Mouse (Mus musculus): ENCODE data around the gene Cnot10.

The Cnot10 gene

DNA sequence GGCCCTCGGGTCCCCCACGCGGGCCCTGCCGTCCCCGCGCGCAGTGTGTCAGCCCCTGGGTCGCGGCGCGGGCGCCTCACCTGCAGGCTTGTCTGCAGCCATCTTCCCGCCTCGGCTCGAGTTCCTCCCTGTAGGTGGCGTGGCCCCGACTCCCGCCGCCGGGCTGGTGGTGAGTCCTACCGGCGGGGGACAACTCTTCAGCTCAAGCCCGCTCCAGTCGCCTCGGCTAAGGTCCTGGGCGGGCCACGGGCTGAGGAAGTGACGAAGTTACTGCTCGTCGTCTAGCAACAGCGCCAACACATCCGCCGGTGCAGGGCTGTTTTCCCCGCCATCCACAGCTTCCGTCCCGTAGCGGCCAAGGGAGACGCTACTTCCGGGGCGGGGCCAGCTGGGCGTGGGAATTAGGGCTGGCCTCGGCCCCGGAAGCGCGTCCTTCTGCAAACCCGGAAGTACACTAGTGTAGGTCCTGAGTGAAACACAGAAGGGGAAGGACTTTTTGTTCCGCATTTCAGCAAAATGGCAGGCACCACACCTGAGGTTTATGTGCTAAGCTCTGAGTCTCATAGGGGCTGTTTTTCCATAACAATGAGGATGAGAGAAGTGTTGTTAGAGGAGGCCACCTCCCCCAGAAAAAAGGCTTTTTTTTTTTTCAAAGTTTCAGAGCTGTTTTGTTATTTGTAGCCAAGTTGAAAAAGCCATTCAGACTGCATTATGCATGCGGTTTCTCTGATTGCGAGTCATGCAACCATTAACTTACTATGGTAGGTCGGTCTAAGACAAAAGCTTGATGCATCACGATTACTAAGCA is at the start of gene Cnot10:
Cnot10 (minus strand) TSS at position 346 of the 808 bp plus-strand sequence.
- DNase-seq, result peak; percentile 99

DNA sequence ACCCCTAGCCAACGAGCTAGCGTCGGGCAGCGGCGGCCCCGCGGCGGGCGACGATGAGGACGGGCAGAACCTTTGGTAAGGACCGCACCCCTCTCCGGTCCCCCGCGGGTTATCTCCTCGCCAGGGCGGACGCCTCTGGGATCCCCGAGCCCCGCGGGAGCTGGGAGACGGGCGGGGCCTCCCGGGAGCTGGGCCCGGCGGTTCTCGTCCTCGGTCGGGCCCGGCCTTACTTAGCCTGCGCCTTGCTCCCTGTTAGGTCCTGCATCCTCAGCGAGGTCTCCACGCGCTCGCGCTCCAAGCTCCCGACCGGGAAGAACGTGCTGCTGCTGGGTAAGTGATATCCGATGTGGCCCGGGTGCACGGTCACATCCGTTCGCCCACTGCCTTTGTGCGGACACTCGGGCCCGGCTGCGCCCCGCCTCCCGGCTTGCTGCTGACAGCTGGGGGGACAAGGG is 49.0 kb upstream of the Cnot10 start:
- DNase-seq, result peak; percentile 36

DNA sequence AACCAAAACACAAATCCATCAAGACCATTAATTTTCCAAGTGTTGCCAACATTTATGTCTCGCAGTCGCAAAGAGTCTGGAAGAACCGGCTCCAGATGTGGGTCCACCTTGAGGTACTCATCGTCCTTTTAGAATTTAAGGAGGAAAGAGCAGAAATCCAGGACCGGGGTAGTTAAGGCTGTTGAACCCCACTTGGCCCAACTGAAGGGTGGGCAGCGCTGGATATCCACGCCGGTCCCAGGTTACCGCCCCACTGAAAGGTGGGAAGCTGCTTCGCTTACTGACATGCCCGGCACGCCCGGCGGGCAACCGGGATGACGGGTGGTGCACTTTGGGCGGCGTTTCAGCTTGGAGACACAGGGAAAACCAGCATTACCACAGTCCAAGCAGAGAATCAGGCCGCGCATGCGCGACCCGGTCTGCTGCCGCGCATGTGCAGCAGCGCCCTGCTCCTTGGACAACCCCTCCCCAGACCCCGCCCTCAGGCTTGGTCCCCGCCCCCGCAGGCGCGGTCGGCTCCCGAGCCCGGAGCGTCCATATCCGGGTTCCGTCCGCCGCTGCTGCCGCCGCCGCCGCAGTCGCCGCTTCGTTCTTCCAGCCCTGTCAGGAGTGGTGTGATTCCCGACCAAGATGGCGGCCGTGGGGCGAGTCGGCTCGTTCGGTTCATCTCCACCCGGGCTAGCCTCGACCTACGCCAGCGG is 48.4 kb upstream of the Cnot10 start, which contains the start of gene Dync1li1:
Dync1li1 (plus strand) TSS at position 539 of the 701 bp plus-strand sequence.
- DNase-seq, result peak; percentile 98

DNA sequence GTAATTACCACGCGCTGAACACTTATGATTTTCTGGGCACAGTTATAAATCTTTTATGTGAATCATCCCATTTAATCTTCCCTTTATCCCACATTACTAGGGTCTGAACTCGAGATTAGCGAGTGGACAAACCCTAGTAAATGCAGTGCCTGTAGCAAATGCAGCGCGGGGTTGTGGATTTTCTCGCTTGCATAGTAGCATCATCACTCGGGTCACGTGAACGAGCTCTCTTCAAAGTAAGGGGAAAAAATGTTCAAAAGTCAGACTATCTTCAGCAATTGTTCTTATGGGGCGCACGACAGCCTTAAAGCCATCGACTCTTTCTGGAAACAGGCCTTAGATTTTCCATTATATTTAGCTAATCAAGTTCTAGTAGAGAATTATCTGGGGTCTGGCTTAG is 47.7 kb upstream of the Cnot10 start:
- no peak for DNase-seq

DNA sequence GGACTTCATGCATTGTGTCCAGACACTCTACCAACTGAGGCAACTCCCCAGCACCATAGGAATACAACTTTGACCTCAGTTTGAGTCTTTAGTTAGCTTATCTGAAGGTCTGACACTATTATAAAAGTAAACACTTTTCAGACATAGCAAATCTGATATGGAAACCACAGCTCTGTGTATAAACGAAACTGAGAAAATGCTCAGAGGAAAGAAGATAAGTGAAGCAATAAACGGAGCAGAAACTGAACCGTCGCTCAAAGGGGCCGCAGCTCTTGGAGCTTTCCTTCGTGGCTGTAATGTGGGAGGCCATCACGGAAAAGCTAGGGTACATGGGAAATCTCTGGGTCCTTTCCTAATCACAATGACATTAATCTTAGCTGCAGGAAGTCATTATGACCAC is 46.3 kb upstream of the Cnot10 start:
- no peak for DNase-seq

DNA sequence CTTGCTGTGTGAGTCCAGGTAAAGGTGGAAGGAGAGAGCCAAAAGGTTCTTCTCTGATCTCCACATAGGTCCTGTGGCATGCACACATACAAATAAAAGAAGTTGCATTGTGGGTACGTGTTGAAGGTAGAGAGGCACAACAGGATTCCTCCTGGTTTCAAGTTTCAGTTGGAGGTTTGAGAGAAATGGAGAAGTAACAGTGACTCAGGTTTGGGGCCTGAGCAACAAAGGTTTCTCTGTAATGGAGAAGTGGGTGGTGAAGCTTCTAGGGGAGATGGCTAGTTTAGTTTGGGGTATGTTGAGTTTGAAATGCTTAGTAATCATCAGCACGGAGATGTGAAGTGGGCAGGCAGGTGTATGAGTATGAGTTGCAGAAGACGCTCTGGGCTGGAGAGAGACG is 42.2 kb upstream of the Cnot10 start:
- no peak for DNase-seq

DNA sequence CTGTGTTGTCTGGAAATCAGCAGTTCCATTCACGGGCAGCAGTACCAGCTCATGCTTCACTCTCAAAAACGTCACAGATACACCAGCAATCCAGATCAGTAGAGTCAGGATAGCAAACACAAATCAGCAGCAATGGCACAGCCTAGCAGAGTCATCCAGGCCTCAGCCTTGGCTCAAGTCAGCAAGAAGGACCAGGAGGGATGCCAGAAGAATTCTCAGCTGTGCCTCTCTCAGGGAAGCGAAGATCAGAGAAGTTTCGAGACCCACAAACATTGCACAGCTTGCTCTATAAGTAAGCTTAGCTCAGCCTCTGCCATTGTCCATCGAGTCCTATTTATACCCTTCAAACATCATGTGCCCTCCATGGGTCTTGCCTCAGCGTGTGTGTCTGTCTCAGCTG is 40.5 kb upstream of the Cnot10 start:
- DNase-seq, result no peak

DNA sequence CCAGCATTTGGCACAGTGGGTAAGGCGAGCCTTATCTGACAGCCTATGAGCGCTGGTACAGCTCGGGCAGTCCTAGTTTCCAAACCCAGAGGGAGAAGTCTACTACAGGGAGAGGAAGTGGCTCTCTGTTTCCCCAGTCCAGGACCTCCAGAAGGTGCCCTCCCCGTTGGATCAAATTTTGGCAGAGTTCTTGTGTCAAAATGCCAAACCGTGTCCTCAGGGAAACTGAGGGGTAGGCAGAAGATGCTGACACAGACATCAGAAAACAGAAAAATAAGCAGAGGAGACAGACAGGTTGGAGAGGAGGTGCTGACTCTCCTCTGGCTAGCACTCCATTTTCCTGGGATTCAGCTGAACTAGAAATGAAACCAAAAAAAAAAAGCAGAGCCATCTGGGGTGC is 40.0 kb upstream of the Cnot10 start:
- DNase-seq, result no peak

DNA sequence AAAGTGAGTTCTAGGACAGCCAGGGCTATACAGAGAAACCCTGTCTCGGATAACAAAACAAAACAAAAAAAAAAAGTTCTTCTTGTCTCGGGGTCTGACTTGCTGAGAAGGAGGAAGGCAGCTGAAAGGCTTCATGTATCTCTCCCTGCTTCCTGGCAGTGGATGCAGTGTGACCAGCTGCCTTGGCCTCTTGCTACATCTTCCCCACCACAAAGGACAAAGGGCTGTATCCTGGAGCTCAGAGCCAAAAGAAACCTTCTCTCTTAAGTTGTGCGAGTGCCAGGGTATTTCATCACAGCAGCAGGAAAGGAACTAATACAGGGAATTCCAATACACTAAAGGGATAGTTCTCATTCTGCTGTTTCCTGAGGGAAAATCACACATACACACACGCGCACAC is 38.6 kb upstream of the Cnot10 start:
- DNase-seq, result peak; percentile 10

DNA sequence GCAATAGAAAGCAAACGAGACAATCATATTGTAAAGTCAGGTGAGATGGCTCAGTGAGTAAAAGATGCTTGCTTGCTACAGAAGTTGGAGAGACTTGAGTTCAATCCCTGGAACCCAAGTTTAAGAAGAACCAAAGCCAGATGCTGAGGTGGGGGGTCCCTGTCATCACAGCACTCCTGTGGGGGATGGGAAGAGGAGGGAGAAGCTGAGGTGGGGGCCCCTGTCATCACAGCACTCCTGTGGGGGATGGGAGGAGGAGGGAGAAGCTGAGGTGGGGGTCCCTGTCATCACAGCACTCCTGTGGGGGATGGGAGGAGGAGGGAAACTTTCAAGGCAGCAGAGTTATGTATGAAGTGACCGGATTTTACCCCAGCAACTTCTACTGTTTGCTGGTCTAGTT is 33.6 kb upstream of the Cnot10 start:
- DNase-seq, result no peak

DNA sequence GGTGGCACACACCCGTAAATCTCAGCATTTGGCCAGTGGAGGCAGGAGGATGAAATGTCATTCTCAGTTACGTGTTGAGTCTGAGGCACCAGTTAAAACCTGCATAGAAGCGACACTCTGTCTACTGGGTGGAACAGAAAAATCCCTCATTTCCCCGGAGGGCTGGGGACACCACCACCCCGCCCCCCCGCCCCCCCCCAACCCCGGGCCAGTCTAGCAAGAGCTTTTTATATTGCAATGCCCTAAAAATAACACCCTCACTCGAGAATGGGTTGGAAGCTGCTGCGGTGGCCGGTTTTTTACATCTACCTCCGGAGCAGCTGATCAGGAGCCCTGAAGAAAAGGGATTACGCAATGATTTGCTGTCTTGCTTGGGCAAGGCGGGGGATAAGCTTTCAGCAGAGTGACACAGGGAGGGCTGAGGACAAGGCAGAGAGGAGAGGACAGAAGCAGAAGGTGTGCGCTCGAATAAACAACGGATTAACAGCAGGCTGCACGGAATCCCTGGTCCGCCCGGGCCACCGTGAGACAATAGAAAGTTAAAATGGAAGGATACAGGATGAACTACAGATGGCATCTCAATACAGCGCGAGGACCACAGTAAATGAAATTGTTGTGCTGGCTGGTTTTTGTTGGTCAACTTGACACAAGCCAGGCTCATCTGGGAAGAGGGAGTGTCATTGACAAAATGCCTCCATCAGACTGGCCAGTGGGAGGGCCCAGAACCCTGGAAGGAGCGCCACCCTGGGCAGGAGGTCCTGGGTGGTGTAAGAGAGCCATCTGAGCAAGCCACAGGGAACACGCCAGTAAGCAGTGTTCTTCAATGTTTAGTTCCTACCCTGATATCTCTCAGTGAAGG is 32.9 kb upstream of the Cnot10 start:
- DNase-seq, result no peak

DNA sequence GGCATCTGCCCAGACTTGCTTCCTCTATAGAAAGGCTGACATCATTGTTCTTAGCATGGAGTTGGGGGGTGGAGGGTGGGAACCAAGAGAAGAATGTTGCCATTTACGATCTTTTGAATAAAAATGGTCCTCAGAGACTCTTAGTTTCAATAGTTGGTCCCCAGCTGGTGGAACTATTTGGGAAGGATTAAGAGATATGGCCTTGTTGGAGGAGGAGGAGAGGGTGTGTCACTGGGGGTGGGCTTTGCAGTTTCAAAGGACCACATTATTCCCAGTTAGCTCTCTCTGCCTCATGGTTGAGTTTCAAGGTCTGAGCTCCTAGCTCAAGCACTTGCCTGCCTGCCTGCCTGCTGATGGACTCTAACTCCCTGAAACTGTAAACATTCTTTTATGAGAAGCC is 32.0 kb upstream of the Cnot10 start:
- no peak for DNase-seq

DNA sequence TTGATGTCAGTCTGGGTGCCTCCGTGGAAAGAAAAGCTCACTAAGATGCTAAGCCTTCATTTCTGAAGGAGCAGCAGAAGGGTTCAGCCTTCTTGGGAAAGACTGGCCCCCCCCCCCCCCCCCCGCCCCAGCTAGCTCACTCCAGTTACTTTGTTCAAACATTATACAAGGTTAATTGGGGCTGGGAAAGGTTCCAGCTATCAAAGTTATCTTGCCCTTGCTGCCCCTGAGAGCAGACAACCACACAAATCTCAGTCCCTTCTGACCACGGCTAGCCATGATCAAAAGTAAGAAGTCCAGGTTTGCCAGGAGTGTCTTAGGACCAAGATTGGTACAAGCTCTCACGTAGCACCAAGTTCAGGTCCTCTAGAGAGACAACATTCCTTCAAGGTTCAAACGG is 29.0 kb upstream of the Cnot10 start:
- DNase-seq, result no peak

DNA sequence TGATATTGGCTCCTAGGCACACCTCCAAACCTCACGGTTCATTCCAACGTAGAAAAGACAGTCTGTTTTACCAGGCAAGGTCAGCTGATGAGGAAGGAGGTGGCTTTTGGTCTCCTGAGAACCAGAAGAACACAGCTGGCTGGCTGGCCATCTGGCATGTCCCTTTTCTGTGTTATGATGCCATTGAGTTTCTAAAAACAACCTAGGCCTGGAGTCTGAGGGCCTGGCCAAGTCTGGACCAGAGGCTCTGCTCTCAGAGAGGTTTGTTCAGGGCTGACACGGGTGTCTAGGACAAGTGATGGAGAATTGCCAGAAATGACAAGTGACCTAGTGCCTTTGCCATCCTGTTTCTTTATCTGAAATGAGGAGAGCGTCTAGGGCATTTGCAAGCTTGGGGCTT is 28.1 kb upstream of the Cnot10 start:
- no peak for DNase-seq

DNA sequence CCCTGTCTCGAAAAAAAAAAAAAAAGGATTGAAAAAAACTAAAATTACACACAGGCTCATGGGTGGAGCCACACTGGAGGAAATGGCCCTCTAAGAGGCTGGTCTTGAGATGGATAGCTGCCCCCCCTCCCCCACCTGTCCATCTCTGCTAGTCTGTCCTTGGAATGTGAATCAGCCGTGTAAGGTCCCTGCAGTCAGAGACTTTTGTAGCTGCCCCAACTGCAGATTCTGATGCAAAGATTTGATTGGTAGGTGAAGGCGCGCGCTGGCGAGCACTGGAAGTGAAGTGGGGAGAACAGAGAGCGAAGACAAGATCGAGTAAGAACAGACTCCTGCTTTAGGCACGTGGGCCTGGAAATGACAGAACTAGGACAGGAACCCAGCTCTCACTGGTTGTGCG is 26.9 kb upstream of the Cnot10 start:
- no peak for DNase-seq

DNA sequence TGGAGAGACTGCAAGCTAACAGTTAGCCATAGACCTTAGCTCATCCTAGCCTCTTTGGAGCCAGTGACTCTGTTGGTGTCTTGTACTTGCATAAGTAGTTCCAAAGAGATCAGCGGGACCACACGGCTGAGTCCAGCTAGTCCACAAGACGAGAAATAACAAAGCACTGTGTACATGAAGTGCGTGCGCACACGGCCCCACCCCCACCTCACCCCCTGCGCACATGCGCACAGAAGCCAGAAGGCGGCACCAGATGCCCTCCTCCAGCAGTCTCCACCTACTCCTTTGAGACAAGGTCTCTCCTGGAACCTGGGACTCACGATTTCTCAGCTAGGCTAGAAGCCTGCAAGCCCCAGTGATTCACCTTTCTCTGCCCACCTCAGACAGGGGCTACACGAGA is 23.8 kb upstream of the Cnot10 start:
- no peak for DNase-seq

DNA sequence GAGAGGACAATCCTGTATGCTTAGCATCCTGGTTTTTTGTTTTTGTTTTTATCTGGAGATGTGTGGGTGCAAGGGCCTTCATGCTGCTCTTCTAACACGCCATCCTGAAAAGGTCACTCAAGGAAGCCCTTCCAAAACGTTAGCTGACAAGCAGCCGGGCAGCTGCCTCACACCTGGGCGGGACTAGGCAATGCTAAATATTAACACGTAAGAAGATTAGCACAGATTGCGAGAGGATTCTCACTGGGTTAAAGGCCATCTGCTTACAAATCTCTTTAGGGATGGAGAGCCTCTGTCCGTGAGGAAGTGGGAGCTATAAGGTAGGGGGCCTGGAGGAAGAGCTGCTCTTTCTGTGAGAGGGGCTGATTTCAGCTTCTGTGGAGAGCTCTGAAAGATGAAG is 22.0 kb upstream of the Cnot10 start:
- DNase-seq, result no peak

DNA sequence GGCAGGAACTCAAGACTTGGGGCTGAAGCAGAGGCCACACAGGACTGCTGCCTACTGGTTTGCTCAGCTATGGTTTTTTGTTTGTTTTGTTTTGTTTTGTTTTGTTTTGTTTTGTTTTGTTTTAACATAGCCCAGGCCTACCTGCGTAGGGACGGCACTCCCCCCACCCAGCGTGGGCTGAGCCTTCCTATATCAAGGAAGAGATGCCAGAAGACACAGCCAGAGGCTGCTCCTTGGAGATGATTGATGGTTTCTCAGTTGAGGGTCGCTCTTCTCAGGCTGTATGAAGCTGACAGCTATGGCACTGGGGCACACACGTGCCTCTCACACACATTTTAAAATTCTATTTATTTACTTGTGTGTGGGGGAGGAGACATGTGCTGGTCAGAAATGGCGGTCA is 21.0 kb upstream of the Cnot10 start:
- DNase-seq, result no peak

DNA sequence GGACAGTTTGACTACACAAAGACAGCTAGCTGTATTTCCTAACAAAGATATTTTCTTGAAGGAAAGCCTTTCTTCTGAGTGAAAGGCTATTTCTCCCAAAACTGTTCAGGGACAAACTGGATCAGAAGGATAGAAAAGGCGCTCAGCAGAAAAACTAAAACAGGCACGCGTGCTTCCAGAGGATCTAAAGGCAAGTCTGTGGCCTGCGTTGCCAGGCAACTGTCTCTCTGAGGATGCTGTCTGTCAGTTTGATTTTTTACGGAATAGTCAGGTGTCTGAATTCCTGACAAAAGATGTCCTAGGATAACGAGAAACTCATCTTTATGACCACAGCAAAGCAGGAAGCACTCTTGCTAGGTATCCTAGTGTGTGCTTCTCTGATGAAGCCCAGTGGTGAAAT is 20.5 kb upstream of the Cnot10 start:
- DNase-seq, result no peak

DNA sequence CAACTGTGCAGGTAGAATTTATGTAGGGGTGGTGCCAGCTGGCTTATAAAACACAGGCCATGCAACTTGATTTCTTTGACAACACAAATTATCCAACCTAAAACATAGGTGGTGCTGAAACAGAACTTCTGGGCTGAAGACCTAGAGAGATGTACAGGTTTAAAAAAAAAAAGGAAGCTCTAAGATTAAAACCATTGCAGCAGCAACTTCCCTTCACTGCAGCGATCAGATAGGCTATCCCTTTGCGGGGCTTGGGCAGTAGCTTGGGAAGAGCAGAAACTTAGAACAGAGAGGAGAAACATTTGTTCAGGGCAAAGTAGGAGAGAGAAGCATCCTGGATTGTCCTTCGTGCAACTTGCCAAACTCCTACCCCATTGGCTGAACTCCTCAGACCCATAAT is 16.7 kb upstream of the Cnot10 start:
- DNase-seq, result no peak

DNA sequence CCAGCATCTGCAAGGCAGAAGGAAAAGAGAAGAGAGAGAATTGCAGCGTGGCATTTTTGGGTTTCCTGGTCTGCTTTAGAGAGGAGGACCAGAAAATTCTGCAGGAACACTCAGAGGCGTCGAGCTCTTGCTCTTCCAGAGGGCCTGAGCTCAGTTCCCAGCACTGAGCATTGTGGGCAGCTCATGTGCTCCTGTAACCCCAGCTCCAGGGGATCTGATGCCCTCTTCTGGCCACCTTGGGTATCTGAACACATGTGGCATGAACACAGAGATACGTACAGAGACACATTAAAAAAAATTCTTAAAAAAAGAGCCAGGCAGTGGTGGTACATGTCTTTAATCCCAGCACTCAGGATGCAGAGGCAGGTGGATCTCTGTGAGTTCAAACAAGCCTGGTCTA is 15.4 kb upstream of the Cnot10 start:
- no peak for DNase-seq

DNA sequence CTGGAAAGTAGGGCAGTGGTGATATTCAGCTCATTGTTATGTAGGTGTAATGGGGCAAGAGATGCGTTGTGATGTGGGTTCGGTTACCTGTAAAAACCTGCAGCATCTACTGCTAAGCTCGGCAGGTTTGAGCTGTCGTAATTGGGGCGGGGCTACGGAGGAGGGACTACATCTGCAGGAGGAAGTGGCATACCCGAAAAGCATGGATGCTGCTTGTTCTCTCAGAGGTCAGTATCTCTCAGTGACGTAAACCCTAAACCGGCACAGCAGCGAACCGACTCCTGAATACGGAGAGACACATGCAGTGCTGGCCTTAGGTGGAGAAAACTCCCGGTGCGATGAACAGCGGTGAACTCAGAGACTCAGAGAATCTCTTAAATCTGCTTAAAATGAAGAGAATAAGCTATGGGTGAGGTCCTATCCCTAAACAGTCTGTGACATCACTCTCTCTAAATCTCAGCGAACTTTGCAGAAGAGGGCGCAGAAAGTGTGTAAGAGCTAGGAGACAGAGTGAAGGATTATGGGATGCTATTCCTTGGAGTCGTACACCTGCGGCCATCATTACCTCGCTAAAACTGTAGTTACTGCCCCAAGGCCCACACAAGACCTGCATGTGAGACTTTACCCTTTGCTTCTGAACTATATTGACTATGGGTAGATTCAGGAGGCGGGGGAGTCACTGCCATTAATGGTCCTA is 11.1 kb upstream of the Cnot10 start:
- DNase-seq, result no peak

DNA sequence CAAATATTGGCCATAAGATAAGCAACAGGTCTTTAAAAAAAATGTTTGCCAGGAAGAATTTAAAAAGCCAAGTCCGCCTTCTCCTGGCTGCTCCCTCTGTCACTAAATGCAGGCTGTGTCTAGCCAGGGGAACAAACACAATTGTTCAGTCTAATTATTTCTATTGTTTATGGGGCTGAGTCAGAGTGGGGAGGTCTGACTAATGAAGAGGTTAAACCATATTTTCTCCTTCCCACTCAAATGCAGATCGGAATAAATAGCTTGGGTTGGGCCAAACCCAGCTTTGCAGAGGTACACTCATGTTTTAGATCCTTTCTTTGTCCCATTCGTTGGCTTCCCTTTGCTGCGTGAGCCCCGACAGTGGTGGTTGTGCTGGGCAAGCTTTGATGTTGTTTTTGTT is 9.4 kb upstream of the Cnot10 start:
- no peak for DNase-seq

All from lung, postnatal 14 days (tissue).